In the genomic region with DNA sequence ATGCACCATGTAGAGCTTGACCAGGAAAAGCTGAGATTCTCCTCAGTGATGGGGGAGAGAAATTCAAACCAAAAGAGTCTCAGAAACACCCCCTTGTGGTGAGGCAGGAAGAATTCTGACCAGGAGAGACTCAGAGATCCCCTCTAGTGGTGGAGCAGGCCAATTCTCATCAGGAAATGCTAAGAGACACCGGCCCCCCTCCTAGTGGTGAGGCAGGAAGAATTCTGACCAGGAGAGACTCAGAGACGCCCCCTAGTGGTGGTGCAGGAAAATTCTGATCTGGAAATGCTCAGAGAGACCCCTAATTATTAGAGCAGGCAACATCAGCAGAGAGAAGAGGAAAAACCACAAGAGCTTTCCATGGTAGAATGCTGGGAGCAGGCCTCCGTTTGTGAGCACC, we compare ENCODE assay signal across 9 mouse cellular contexts.
DNase-seq lines count a peak whose midpoint lies in the region; TF ChIP-seq lines count a peak whose summit lies in the region.
"Had no signal": no experiment of that assay in that cellular context is flagged by ENCODE, and none has a peak within 500 bp of the region (broad histone marks: within the 10 kb centered on the region; RNA-seq: fewer than 3 reads in every experiment).

No protein-coding gene starts in this region.

- no peaks in the 10 kb centered on the region for H3K79me2 ChIP-seq in CH12.LX (replicated peaks; ENCODE audit: control insufficient read depth, extremely low read depth, insufficient read depth, poor library complexity, severe bottlenecking)

- dilution Hi-C loops in CH12.LX (cut with MboI; ENCODE audit: extremely low pct_ligation_motif_present, extremely low pct_unique_long_range_greater_than_20kb, low sequenced_read_pairs): no loop called here

- H3K36me3 ChIP-seq in CH12.LX (replicated peaks in 1 of 2; ENCODE audit: control insufficient read depth in 1 of 2, insufficient read depth in 1 of 2, low read length in 1 of 2): no peaks in the 10 kb centered on the region
- H3K36me3 ChIP-seq: limb, embryonic 12.5 days had no signal

- H3K27me3 ChIP-seq in CH12.LX (replicated peaks): no peaks in the 10 kb centered on the region
- H3K27me3 ChIP-seq: limb, embryonic 12.5 days had no signal

- no peak overlapping the region for H3K4me2 ChIP-seq in CH12.LX (ENCODE audit: insufficient read depth, low read depth, poor library complexity, severe bottlenecking)
- H3K4me2 ChIP-seq: limb, embryonic 12.5 days had no signal

- H3K9ac ChIP-seq in CH12.LX (ENCODE audit: insufficient read depth, low read depth): no peak overlapping the region
- H3K9ac ChIP-seq: limb, embryonic 12.5 days had no signal

- in situ Hi-C loops in CH12.LX (cut with MboI; ENCODE audit: low pct_ligation_motif_present, low pct_unique_long_range_greater_than_20kb, low sequenced_read_pairs): no loop called here

- H3K9me3 ChIP-seq in CH12.LX (replicated peaks; ENCODE audit: low read length): no peaks in the 10 kb centered on the region
- H3K9me3 ChIP-seq: limb, embryonic 12.5 days had no signal

- intact Hi-C loops in gastrocnemius, postnatal 14 days (cut with DNase I; ENCODE audit: low total_unique reads): no loop called here
- intact Hi-C loops in left cerebral cortex, adult 2 months (cut with DNase I): loop anchor here (5.0 kb wide), 2 partner anchors 651 to 906 kb away; a partner anchor contains a TSS

- H3K4me1 ChIP-seq in CH12.LX (ENCODE audit: control insufficient read depth in 1 of 2, insufficient read depth in 2 of 2): no peaks in the 10 kb centered on the region
- H3K4me1 ChIP-seq in cortical plate, adult 2 months (ENCODE audit: control insufficient read depth, insufficient read depth, low read length): no peaks in the 10 kb centered on the region
- H3K4me1 ChIP-seq: limb, embryonic 12.5 days had no signal

- peak; percentile 55 to 88; a peak in 3 of 4 replicates for TF ChIP-seq CTCF in CH12.LX (conservative IDR thresholded peaks at IDR 0.05 in 1 of 2, IDR thresholded peaks at IDR 0.05 in 1 of 2; ENCODE audit: low read depth in 2 of 2, low read length in 2 of 2)
- peak; percentile 76 for TF ChIP-seq CTCF in cortical plate, adult 2 months (IDR thresholded peaks at IDR 0.05; ENCODE audit: extremely low read depth, insufficient read depth, low read length)
- peak; percentile 79 for TF ChIP-seq CTCF in left cerebral cortex, adult 2 months (IDR thresholded peaks at IDR 0.05)

- DNase-seq in gastrocnemius, postnatal 14 days: peak; percentile 15
- no peak for DNase-seq in gastrocnemius, adult 8-10 months (ENCODE audit: low spot score in 2 of 2)
- peak; percentile 48 for DNase-seq in CH12.LX (ENCODE audit: extremely low read depth)
- peak; percentile 20 to 43 for DNase-seq in left cerebral cortex, adult 2 months (ENCODE audit: extremely low spot score in 1 of 2, low spot score in 2 of 2)
- DNase-seq in right cerebral cortex, postnatal 4 days: peak; percentile 4
- no peak for DNase-seq in cerebellum, adult 11 months
- DNase-seq in B cell, adult 2 months: no peak

- H3K27ac ChIP-seq in CH12.LX (ENCODE audit: insufficient read depth, low read depth): no peak overlapping the region
- H3K27ac ChIP-seq in cortical plate, adult 2 months (ENCODE audit: insufficient read depth, low read length): no peak overlapping the region
- H3K27ac ChIP-seq in left cerebral cortex, adult 2 months: no peak overlapping the region
- H3K27ac ChIP-seq: limb, embryonic 12.5 days had no signal

- TF ChIP-seq RAD21 in CH12.LX (IDR thresholded peaks at IDR 0.05; ENCODE audit: low read depth, low read length): peak; percentile 7

- no peak for TF ChIP-seq EP300 in CH12.LX (IDR thresholded peaks at IDR 0.05; ENCODE audit: low read length)

- TF ChIP-seq POLR2A in CH12.LX (IDR thresholded peaks at IDR 0.05; ENCODE audit: low read depth, low read length): no peak
- TF ChIP-seq POLR2A in cortical plate, adult 2 months (IDR thresholded peaks at IDR 0.05; ENCODE audit: extremely low read depth, insufficient read depth, low read length): no peak

- no peak overlapping the region for H3K4me3 ChIP-seq in CH12.LX (replicated peaks in 1 of 3; ENCODE audit: low read depth in 2 of 3, low read length in 2 of 3, poor library complexity in 1 of 3)
- H3K4me3 ChIP-seq in cortical plate, adult 2 months (ENCODE audit: insufficient read depth, low read length): no peak overlapping the region
- H3K4me3 ChIP-seq in left cerebral cortex, adult 2 months: no peak overlapping the region
- H3K4me3 ChIP-seq: limb, embryonic 12.5 days had no signal

TF ChIP-seq in CH12.LX, 34 proteins besides CTCF, POLR2A, EP300 and RAD21:
- TF ChIP-seq PAX5 (IDR thresholded peaks at IDR 0.05; ENCODE audit: low read length): no peak
- peak; percentile 34; the same call in 1 of the 2 replicates for TF ChIP-seq NELFE (IDR thresholded peaks at IDR 0.05; ENCODE audit: low read depth, low read length)
- peak; percentile 26 for TF ChIP-seq SMC3 (IDR thresholded peaks at IDR 0.05; ENCODE audit: low read depth, low read length)

Comparison
In these comparisons a context has a peak if more than half of its experiments do, and no peak if none do; other contexts are left out.
1. DNase-seq: peak in gastrocnemius, postnatal 14 days (single experiment), CH12.LX (single experiment), left cerebral cortex, adult 2 months (2 of 2) and right cerebral cortex, postnatal 4 days (single experiment); none in gastrocnemius, adult 8-10 months (0 of 2), cerebellum, adult 11 months (single experiment) and B cell, adult 2 months (0 of 2).
2. Peak in every context shown above with its lines, with median percentiles within 50 percentile points of each other: CTCF ChIP-seq.